8 mouse cellular contexts compared by ENCODE assay signal in the genomic region with DNA sequence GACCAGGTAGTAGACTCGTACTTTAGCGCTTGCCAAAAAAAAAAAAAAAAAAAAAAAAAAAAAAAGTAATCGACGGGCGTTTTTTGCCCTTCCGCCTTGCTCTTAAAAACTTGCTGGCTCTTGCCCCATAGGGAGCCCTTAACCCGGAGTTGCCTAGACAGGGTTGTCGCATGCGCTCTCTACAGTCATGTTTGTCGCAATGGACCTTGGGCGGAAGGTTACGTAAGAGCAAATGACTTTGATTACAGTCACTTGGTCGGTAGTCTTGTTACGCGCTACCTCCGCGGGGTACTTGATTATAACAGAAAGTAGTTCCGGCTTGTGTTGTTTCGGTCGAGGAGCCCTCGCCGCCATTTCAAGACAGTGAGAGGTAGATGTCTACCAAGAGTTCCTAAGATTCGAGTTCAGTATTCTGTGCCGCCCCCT. TPM values are rescaled to one million over a fixed set of nuclear protein-coding genes. Genes with fewer than 3 reads are reported as not detected.
DNase-seq lines count a peak whose midpoint lies in the region; ATAC-seq and TF ChIP-seq lines count a peak whose summit lies in the region.

A gene (plus strand): TSS at position 320 of the 426 bp plus-strand sequence.

- ATAC-seq in erythroid progenitor cell, adult 5-6 weeks (replicated peaks; ENCODE audit: low FRiP score, poor library complexity, severe bottlenecking) = peak; percentile 86
- peak; percentile 93 for ATAC-seq in heart, embryonic 12.5 days (ENCODE audit: insufficient number of reproducible peaks, low FRiP score)
- peak; percentile 95 for ATAC-seq in kidney, postnatal 0 days (replicated peaks; ENCODE audit: low FRiP score, low read depth)
- ATAC-seq in liver, embryonic 11.5 days (replicated peaks; ENCODE audit: low FRiP score) = peak; percentile 94
- peak; percentile 90 for ATAC-seq in stomach, embryonic 14.5 days (ENCODE audit: insufficient number of reproducible peaks, insufficient read depth, low FRiP score, low read depth)

- peak; percentile 96 for DNase-seq in CD4-positive helper T cell, adult 2 months (ENCODE audit: low read depth, low spot score)
- DNase-seq in brain, embryonic 18.5 days (ENCODE audit: low read depth, low spot score) = peak; percentile 87
- DNase-seq in kidney, postnatal 0 days (ENCODE audit: low spot score) = peak; percentile 96
- peak; percentile 77 for DNase-seq in liver, embryonic 11.5 days (ENCODE audit: low spot score)
- peak; percentile 93 for DNase-seq in naive thymus-derived CD4-positive, alpha-beta T cell, adult 2 months (ENCODE audit: low read depth)

- WGBS in heart, embryonic 12.5 days = 10% methylated on average over 24 of the region's 24 CpGs
- WGBS in kidney, postnatal 0 days = 22% methylated on average over 24 of the region's 24 CpGs
- 8% methylated on average over 24 of the region's 24 CpGs for WGBS in liver, embryonic 11.5 days
- WGBS in stomach, embryonic 14.5 days = 16% methylated on average over 24 of the region's 24 CpGs

- no peaks in the 10 kb centered on the region for H3K9me3 ChIP-seq in heart, embryonic 12.5 days (replicated peaks)
- no peaks in the 10 kb centered on the region for H3K9me3 ChIP-seq in kidney, postnatal 0 days (replicated peaks; ENCODE audit: low read length)
- no peaks in the 10 kb centered on the region for H3K9me3 ChIP-seq in liver, embryonic 11.5 days (ENCODE audit: control insufficient read depth, low read length)
- no peaks in the 10 kb centered on the region for H3K9me3 ChIP-seq in stomach, embryonic 14.5 days (ENCODE audit: control insufficient read depth, low read depth, low read length)

- no peak for TF ChIP-seq CTCF in kidney, postnatal 0 days (IDR thresholded peaks at IDR 0.05; ENCODE audit: low read depth)

- H3K4me2 ChIP-seq in heart, embryonic 12.5 days = peak within 1 kb of the TSS; percentile 58
- peak within 1 kb of the TSS; percentile 60 for H3K4me2 ChIP-seq in kidney, postnatal 0 days (ENCODE audit: low read length)
- peak within 1 kb of the TSS; percentile 69 for H3K4me2 ChIP-seq in liver, embryonic 11.5 days
- peak within 1 kb of the TSS; percentile 52 for H3K4me2 ChIP-seq in stomach, embryonic 14.5 days (replicated peaks; ENCODE audit: low read depth, low read length)

- H3K27me3 ChIP-seq in heart, embryonic 12.5 days (replicated peaks) = peaks cover 20% of the 10 kb centered on the region; the same call in 1 of the 2 replicates
- H3K27me3 ChIP-seq in kidney, postnatal 0 days (ENCODE audit: insufficient read depth, low read length) = no peaks in the 10 kb centered on the region
- H3K27me3 ChIP-seq in liver, embryonic 11.5 days (replicated peaks; ENCODE audit: control insufficient read depth, insufficient read depth, low read length) = peaks cover 26% of the 10 kb centered on the region
- H3K27me3 ChIP-seq in stomach, embryonic 14.5 days (ENCODE audit: control insufficient read depth, insufficient read depth, low read length) = no peaks in the 10 kb centered on the region

- peaks cover 3% of the 10 kb centered on the region for H3K36me3 ChIP-seq in heart, embryonic 12.5 days
- H3K36me3 ChIP-seq in kidney, postnatal 0 days (ENCODE audit: insufficient read depth, low read length) = no peaks in the 10 kb centered on the region
- no peaks in the 10 kb centered on the region; the same call in 1 of the 2 replicates for H3K36me3 ChIP-seq in liver, embryonic 11.5 days (ENCODE audit: control insufficient read depth, insufficient read depth, low read length)
- H3K36me3 ChIP-seq in stomach, embryonic 14.5 days (ENCODE audit: control insufficient read depth, insufficient read depth, low read length) = no peaks in the 10 kb centered on the region

- peak within 1 kb of the TSS; percentile 87 for H3K27ac ChIP-seq in heart, embryonic 12.5 days (ENCODE audit: poor library complexity, severe bottlenecking)
- H3K27ac ChIP-seq in kidney, postnatal 0 days = peak within 1 kb of the TSS; percentile 81
- peak within 1 kb of the TSS; percentile 81 for H3K27ac ChIP-seq in liver, embryonic 11.5 days (ENCODE audit: low read depth, low read length)
- H3K27ac ChIP-seq in stomach, embryonic 14.5 days (ENCODE audit: low read length) = peak within 1 kb of the TSS; percentile 64

- H3K4me3 ChIP-seq in heart, embryonic 12.5 days = peak within 1 kb of the TSS; percentile 87
- peak within 1 kb of the TSS; percentile 69 for H3K4me3 ChIP-seq in kidney, postnatal 0 days (replicated peaks; ENCODE audit: low read depth, low read length)
- peak within 1 kb of the TSS; percentile 78 for H3K4me3 ChIP-seq in liver, embryonic 11.5 days (ENCODE audit: low read depth, low read length)
- H3K4me3 ChIP-seq in stomach, embryonic 14.5 days (ENCODE audit: low read depth, low read length) = peak within 1 kb of the TSS; percentile 63

- peak within 1 kb of the TSS; percentile 96 for H3K9ac ChIP-seq in heart, embryonic 12.5 days
- H3K9ac ChIP-seq in kidney, postnatal 0 days (ENCODE audit: low read depth, low read length) = peak within 1 kb of the TSS; percentile 81
- peak within 1 kb of the TSS; percentile 86 for H3K9ac ChIP-seq in liver, embryonic 11.5 days (ENCODE audit: low read depth, low read length)
- peak within 1 kb of the TSS; percentile 66 for H3K9ac ChIP-seq in stomach, embryonic 14.5 days (replicated peaks; ENCODE audit: low read depth, low read length)

- H3K4me1 ChIP-seq in heart, embryonic 12.5 days (replicated peaks) = 0 out of 2 replicates have a peak, but pooled peaks cover 4% of the 10 kb centered on the region
- H3K4me1 ChIP-seq in kidney, postnatal 0 days (replicated peaks; ENCODE audit: insufficient read depth, low read length) = no peaks in the 10 kb centered on the region
- no peaks in the 10 kb centered on the region; the same call in 1 of the 2 replicates for H3K4me1 ChIP-seq in liver, embryonic 11.5 days (replicated peaks; ENCODE audit: control insufficient read depth, insufficient read depth, low read length)
- 0 out of 2 replicates have a peak, but pooled peaks cover 3% of the 10 kb centered on the region for H3K4me1 ChIP-seq in stomach, embryonic 14.5 days (ENCODE audit: control insufficient read depth, insufficient read depth, low read length)

RNA-seq across cellular contexts. Expression of the gene that starts here (rescaled TPM):
- total RNA-seq in erythroid progenitor cell, adult 5-6 weeks (2015; ENCODE audit: low replicate concordance) = 202 and 228 TPM in 2 replicates
- 128 and 130 TPM in 2 replicates for total RNA-seq in erythroid progenitor cell, adult 5-6 weeks (2017; ENCODE audit: low replicate concordance)
- polyA plus RNA-seq in heart, embryonic 12.5 days (2016; fragmentation: Nextera tagmentation; extraction: Ambion mirVana) = 119 and 127 TPM in 2 replicates
- polyA plus RNA-seq in kidney, postnatal 0 days (2015; fragmentation: Nextera tagmentation; extraction: Ambion mirVana) = 118 and 119 TPM in 2 replicates
- polyA plus RNA-seq in liver, embryonic 11.5 days (2014; fragmentation: Nextera tagmentation; extraction: Ambion mirVana) = 128 TPM in 2 replicates
- 232 and 248 TPM in 2 replicates for polyA plus RNA-seq in stomach, embryonic 14.5 days (2014; fragmentation: Nextera tagmentation; extraction: Ambion mirVana)

Comparison
In these comparisons a context has a peak if more than half of its experiments do, and no peak if none do; other contexts are left out.
1. Peak in every context shown above with its lines: DNase-seq, ATAC-seq, H3K4me3 ChIP-seq and H3K27ac ChIP-seq.